Mouse (Mus musculus): ENCODE results near the gene Zmynd15.

DNA sequence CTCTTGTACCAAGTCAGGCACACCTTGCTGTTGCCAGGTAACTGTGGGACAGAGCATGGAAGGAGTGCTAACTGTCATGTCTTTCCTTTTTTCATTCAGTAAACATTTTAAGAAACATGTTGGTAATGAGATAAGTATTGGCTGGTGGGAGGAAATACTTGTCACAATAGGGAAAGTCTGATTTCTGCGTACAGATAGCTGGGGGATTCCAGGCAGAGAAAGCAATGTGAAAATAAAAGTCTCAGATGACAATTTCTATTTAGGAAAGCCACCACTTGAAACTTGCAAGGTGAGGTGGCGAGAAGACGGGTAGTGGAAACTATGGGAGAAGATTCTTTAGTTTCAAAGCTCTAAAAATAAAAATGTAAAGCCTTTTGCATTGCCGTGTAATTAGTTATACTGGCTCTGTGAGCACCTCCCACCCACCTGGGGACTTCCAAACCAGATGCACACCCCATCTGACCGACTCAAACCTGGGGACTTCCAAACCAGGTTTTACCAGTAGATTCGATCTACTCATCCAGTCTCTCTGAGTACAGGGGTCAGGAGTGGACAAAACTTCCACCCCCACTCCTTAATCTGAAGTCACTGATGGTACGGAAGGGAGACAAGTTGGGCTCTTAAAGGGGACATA, 53.6 kb downstream of the Zmynd15 start:
- no peak for TF ChIP-seq POLR2A (IDR thresholded peaks at IDR 0.05; ENCODE audit: control insufficient read depth, extremely low read depth, insufficient read depth, low read length, poor library complexity)
- no peak for TF ChIP-seq CTCF (IDR thresholded peaks at IDR 0.05; ENCODE audit: borderline replicate concordance, control insufficient read depth, extremely low read depth, insufficient read depth, low read length, poor library complexity)
